14 mouse cellular contexts compared by ENCODE assay signal in the genomic region with DNA sequence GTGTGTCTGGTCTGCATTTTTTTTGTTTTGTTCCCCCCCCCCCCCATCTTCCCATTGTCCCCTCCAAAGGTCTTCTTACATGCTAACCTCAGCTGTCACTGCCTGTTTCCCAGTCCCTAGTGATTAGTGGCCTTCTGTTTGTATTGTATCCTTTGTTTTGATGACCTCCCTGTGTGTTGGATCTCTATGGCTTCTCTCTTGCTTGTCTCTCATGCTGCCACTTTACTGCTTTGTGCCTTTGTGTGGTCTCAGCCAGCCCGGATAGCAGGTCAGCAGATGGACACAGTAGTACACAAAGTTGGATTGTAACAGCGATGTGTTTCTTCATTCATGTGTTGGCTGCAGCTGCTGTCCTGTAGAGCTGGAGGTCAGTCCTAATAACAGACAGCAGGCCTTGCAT. TPM values are rescaled to one million over a fixed set of nuclear protein-coding genes. Genes with fewer than 3 reads are reported as not detected.
DNase-seq lines count a peak whose midpoint lies in the region; ATAC-seq lines count a peak whose summit lies in the region.
"Had no signal": no experiment of that assay in that cellular context is flagged by ENCODE, and none has a peak within 500 bp of the region (broad histone marks: within the 10 kb centered on the region; RNA-seq: fewer than 3 reads in every experiment).

No protein-coding gene starts in this region.

- peaks cover 20% of the 10 kb centered on the region for H3K4me1 ChIP-seq in hindbrain, embryonic 10.5 days (replicated peaks)
- no peaks in the 10 kb centered on the region for H3K4me1 ChIP-seq in hindbrain, embryonic 14.5 days (replicated peaks; ENCODE audit: control insufficient read depth, insufficient read depth, low read length)
- no peaks in the 10 kb centered on the region for H3K4me1 ChIP-seq in embryonic facial prominence, embryonic 11.5 days (ENCODE audit: control insufficient read depth, insufficient read depth, low read length)
- H3K4me1 ChIP-seq in neural tube, embryonic 12.5 days: peaks cover 13% of the 10 kb centered on the region
- H3K4me1 ChIP-seq in heart, embryonic 11.5 days (ENCODE audit: control insufficient read depth, insufficient read depth, low read length): no peaks in the 10 kb centered on the region
- H3K4me1 ChIP-seq: stomach, embryonic 15.5 days had no signal

- WGBS in hindbrain, embryonic 10.5 days: 35% methylated on average over 2 of the region's 2 CpGs
- 10% methylated on average over 2 of the region's 2 CpGs for WGBS in hindbrain, embryonic 14.5 days
- 63% methylated on average over 2 of the region's 2 CpGs for WGBS in embryonic facial prominence, embryonic 11.5 days
- 8% methylated on average over 2 of the region's 2 CpGs for WGBS in neural tube, embryonic 12.5 days
- 80% methylated on average over 2 of the region's 2 CpGs for WGBS in heart, embryonic 11.5 days (ENCODE audit: insufficient replicate concordance)

- peaks cover 17% of the 10 kb centered on the region for H3K27me3 ChIP-seq in hindbrain, embryonic 10.5 days (ENCODE audit: insufficient read depth, poor library complexity, severe bottlenecking)
- no peaks in the 10 kb centered on the region for H3K27me3 ChIP-seq in hindbrain, embryonic 14.5 days (ENCODE audit: control insufficient read depth, insufficient read depth, low read length)
- H3K27me3 ChIP-seq in embryonic facial prominence, embryonic 11.5 days (ENCODE audit: control insufficient read depth, insufficient read depth, low read length): no peaks in the 10 kb centered on the region
- no peaks in the 10 kb centered on the region for H3K27me3 ChIP-seq in neural tube, embryonic 12.5 days (replicated peaks)
- no peaks in the 10 kb centered on the region for H3K27me3 ChIP-seq in heart, embryonic 11.5 days (ENCODE audit: control insufficient read depth, insufficient read depth, low read length)
- H3K27me3 ChIP-seq: stomach, embryonic 15.5 days had no signal

- no peak overlapping the region for H3K4me2 ChIP-seq in hindbrain, embryonic 14.5 days (replicated peaks)
- no peak overlapping the region for H3K4me2 ChIP-seq in embryonic facial prominence, embryonic 11.5 days (ENCODE audit: low read depth, low read length)
- H3K4me2 ChIP-seq in neural tube, embryonic 12.5 days (replicated peaks): no peak overlapping the region
- no peak overlapping the region for H3K4me2 ChIP-seq in heart, embryonic 11.5 days
- H3K4me2 ChIP-seq: stomach, embryonic 15.5 days had no signal

- H3K9ac ChIP-seq in hindbrain, embryonic 14.5 days: no peak overlapping the region
- H3K9ac ChIP-seq in embryonic facial prominence, embryonic 11.5 days (replicated peaks; ENCODE audit: low read length): no peak overlapping the region
- no peak overlapping the region for H3K9ac ChIP-seq in neural tube, embryonic 12.5 days
- no peak overlapping the region for H3K9ac ChIP-seq in heart, embryonic 11.5 days (ENCODE audit: low read depth, low read length)
- H3K9ac ChIP-seq: stomach, embryonic 15.5 days had no signal

- peaks cover 85% of the 10 kb centered on the region for H3K36me3 ChIP-seq in hindbrain, embryonic 10.5 days
- peaks cover 35% of the 10 kb centered on the region for H3K36me3 ChIP-seq in hindbrain, embryonic 14.5 days (replicated peaks; ENCODE audit: control insufficient read depth, insufficient read depth)
- no peaks in the 10 kb centered on the region for H3K36me3 ChIP-seq in embryonic facial prominence, embryonic 11.5 days (replicated peaks; ENCODE audit: control insufficient read depth, insufficient read depth, low read depth, low read length)
- H3K36me3 ChIP-seq in neural tube, embryonic 12.5 days: peaks cover 20% of the 10 kb centered on the region
- H3K36me3 ChIP-seq in heart, embryonic 11.5 days (ENCODE audit: control insufficient read depth, insufficient read depth, low read length): peaks cover 15% of the 10 kb centered on the region

- H3K9me3 ChIP-seq in hindbrain, embryonic 10.5 days: no peaks in the 10 kb centered on the region
- H3K9me3 ChIP-seq in hindbrain, embryonic 14.5 days (ENCODE audit: control insufficient read depth, low read length): no peaks in the 10 kb centered on the region
- H3K9me3 ChIP-seq in embryonic facial prominence, embryonic 11.5 days (replicated peaks; ENCODE audit: control insufficient read depth, low read length): no peaks in the 10 kb centered on the region
- no peaks in the 10 kb centered on the region for H3K9me3 ChIP-seq in neural tube, embryonic 12.5 days
- H3K9me3 ChIP-seq in heart, embryonic 11.5 days (replicated peaks; ENCODE audit: control insufficient read depth, low read length): no peaks in the 10 kb centered on the region
- H3K9me3 ChIP-seq: stomach, embryonic 15.5 days had no signal

- peak overlapping the region; percentile 13; the same call in 1 of the 2 replicates for H3K27ac ChIP-seq in hindbrain, embryonic 10.5 days
- H3K27ac ChIP-seq in hindbrain, embryonic 14.5 days: no peak overlapping the region
- H3K27ac ChIP-seq in embryonic facial prominence, embryonic 11.5 days (replicated peaks; ENCODE audit: low read depth, low read length): no peak overlapping the region
- 0 out of 2 replicates have a peak overlapping the region, but pooled peaks have one; percentile 2 for H3K27ac ChIP-seq in neural tube, embryonic 12.5 days
- H3K27ac ChIP-seq in heart, embryonic 11.5 days (ENCODE audit: low read depth, low read length): no peak overlapping the region
- H3K27ac ChIP-seq: kidney, postnatal 0 days; stomach, embryonic 15.5 days had no signal

- H3K4me3 ChIP-seq in hindbrain, embryonic 10.5 days: no peak overlapping the region
- no peak overlapping the region for H3K4me3 ChIP-seq in hindbrain, embryonic 14.5 days (replicated peaks; ENCODE audit: low read length)
- no peak overlapping the region for H3K4me3 ChIP-seq in embryonic facial prominence, embryonic 11.5 days (ENCODE audit: low read depth, low read length)
- no peak overlapping the region for H3K4me3 ChIP-seq in neural tube, embryonic 12.5 days
- no peak overlapping the region for H3K4me3 ChIP-seq in heart, embryonic 11.5 days (ENCODE audit: low read depth, low read length)
- H3K4me3 ChIP-seq: stomach, embryonic 15.5 days had no signal

- peak; percentile 56 for DNase-seq in hindbrain, embryonic 10.5 days (ENCODE audit: low spot score)
- DNase-seq in hindbrain, embryonic 14.5 days (ENCODE audit: low spot score): no peak
- DNase-seq in brain, adult 2 months (ENCODE audit: low read depth, low spot score): peak; percentile 68
- DNase-seq in embryonic facial prominence, embryonic 11.5 days (ENCODE audit: low spot score): no peak
- DNase-seq in urinary bladder, postnatal 25 days (ENCODE audit: low spot score): no peak
- DNase-seq in adrenal gland, adult 18-20 months (ENCODE audit: low spot score in 2 of 2): no peak
- DNase-seq: adrenal gland, postnatal 14 days; B cell, adult 2 months; thymus, postnatal 4 days had no signal

- no peak; the same call in 1 of the 2 replicates for ATAC-seq in hindbrain, embryonic 14.5 days (ENCODE audit: low FRiP score)
- ATAC-seq in embryonic facial prominence, embryonic 11.5 days (replicated peaks; ENCODE audit: insufficient number of reproducible peaks, low FRiP score, low TSS enrichment, low read depth): 0 out of 2 replicates have a peak, but pooled peaks have one; percentile 39
- peak; percentile 65; the same call in 1 of the 2 replicates for ATAC-seq in neural tube, embryonic 12.5 days (ENCODE audit: low FRiP score, low read depth)
- no peak for ATAC-seq in heart, embryonic 11.5 days (replicated peaks; ENCODE audit: insufficient number of reproducible peaks, low FRiP score, low TSS enrichment)
- ATAC-seq: inflammation-experienced regulatory T-cells, adult 6 months had no signal

RNA-seq across cellular contexts. Expression of gene Atxn2, which starts 46.8 kb away (rescaled TPM):
- 38.6 and 42.0 TPM in 2 replicates for polyA plus RNA-seq in hindbrain, embryonic 10.5 days (2016; fragmentation: Nextera tagmentation; extraction: Ambion mirVana)
- polyA plus RNA-seq in hindbrain, embryonic 14.5 days (2014; fragmentation: Nextera tagmentation; extraction: Ambion mirVana): 81.6 and 90.5 TPM in 2 replicates
- 57.6 and 61.5 TPM in 2 replicates for polyA plus RNA-seq in embryonic facial prominence, embryonic 11.5 days (2014; fragmentation: Nextera tagmentation; extraction: Ambion mirVana)
- polyA plus RNA-seq in neural tube, embryonic 12.5 days (2016; fragmentation: Nextera tagmentation; extraction: Ambion mirVana): 107 and 110 TPM in 2 replicates
- 76.9 and 80.6 TPM in 2 replicates for polyA plus RNA-seq in heart, embryonic 11.5 days (2014; fragmentation: Nextera tagmentation; extraction: Ambion mirVana)
- total RNA-seq in adrenal gland, adult 18-20 months (2021): 100 to 1,000 TPM; 165 to 216 TPM

Comparison
In these comparisons a context has a peak if more than half of its experiments do, and no peak if none do; other contexts are left out.
1. DNase-seq: peak in hindbrain, embryonic 10.5 days (single experiment) and brain, adult 2 months (single experiment); none in hindbrain, embryonic 14.5 days (single experiment), embryonic facial prominence, embryonic 11.5 days (single experiment), urinary bladder, postnatal 25 days (single experiment) and adrenal gland, adult 18-20 months (0 of 2).
2. H3K27ac ChIP-seq: peak in hindbrain, embryonic 10.5 days (single experiment) and neural tube, embryonic 12.5 days (single experiment); none in hindbrain, embryonic 14.5 days (single experiment), embryonic facial prominence, embryonic 11.5 days (single experiment) and heart, embryonic 11.5 days (single experiment).
3. ATAC-seq: peak in embryonic facial prominence, embryonic 11.5 days (single experiment) and neural tube, embryonic 12.5 days (single experiment); none in hindbrain, embryonic 14.5 days (single experiment) and heart, embryonic 11.5 days (single experiment).